Mouse (Mus musculus): ENCODE measurements around the gene Plpp6. TPM values are rescaled to one million over a fixed set of nuclear protein-coding genes. Genes with fewer than 3 reads are reported as not detected.

The Plpp6 gene
- polyA plus RNA-seq (2012; ENCODE audit: insufficient read depth, insufficient read length, missing spikeins), result 22.9 and 32.4 TPM in 2 replicates

DNA sequence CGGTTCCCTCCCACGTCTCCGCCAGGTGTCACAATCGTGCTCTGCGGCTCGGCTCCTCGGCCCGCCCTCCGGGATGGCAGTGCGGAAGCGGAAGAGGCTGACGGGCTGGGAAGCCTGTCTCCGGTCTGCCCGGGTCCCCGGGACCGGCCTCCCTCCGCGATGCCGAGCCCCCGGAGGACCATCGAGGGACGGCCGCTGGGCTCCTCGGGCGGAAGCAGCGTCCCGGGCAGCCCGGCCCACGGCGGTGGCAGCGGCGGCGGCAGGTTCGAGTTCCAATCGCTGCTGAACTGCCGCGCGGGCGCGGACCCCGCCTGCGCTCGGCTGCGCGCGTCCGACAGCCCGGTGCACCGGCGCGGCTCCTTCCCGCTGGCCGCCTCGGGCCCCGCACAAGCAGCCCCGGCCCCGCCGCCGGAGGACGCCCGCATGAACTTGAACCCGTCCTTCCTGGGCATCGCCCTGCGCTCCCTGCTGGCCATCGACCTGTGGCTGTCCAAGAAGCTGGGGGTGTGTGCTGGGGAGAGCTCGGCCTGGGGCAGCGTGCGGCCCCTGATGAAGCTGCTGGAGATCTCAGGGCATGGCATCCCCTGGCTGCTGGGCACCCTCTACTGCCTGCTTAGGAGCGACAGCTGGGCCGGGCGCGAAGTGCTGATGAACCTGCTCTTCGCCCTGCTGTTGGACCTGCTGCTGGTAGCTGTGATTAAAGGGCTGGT lies at the start of gene Plpp6:
TSS of gene Plpp6 (plus strand) at position 112 of the 710 bp plus-strand sequence.
- H3K4me3 ChIP-seq (ENCODE audit: insufficient read depth, low read depth, low read length), result peak within 1 kb of the TSS; percentile 95
- peak within 1 kb of the TSS; percentile 94 for H3K27ac ChIP-seq (replicated peaks; ENCODE audit: low read depth, low read length)
- H3K4me1 ChIP-seq (ENCODE audit: control insufficient read depth, insufficient read depth, insufficient read length, low read length), result peaks cover 9% of the 10 kb centered on the region

DNA sequence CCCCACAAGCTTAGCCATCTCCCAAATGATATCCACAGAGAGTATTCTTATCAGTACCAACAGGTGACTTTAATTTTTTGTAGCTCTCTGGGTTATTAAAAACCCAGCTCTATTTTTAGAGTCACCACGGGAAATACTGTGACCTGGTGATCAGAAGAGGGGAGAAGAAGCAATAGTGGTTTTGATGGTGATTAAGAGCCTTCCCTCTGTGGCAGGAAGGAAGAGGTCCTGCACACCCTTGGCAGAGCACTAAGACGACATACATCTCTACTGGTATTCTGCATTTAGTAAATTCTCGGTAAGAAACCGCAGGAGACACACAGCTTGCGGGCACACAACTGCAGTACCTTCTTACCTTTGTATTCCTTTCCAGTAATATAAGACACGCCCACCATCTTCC lies 49.2 kb upstream of the Plpp6 start:
- peaks cover 16% of the 10 kb centered on the region for H3K4me1 ChIP-seq (ENCODE audit: control insufficient read depth, insufficient read depth, insufficient read length, low read length)
- 0 out of 2 replicates have a peak overlapping the region, but pooled peaks have one; percentile 93 for H3K27ac ChIP-seq (replicated peaks; ENCODE audit: low read depth, low read length)

DNA sequence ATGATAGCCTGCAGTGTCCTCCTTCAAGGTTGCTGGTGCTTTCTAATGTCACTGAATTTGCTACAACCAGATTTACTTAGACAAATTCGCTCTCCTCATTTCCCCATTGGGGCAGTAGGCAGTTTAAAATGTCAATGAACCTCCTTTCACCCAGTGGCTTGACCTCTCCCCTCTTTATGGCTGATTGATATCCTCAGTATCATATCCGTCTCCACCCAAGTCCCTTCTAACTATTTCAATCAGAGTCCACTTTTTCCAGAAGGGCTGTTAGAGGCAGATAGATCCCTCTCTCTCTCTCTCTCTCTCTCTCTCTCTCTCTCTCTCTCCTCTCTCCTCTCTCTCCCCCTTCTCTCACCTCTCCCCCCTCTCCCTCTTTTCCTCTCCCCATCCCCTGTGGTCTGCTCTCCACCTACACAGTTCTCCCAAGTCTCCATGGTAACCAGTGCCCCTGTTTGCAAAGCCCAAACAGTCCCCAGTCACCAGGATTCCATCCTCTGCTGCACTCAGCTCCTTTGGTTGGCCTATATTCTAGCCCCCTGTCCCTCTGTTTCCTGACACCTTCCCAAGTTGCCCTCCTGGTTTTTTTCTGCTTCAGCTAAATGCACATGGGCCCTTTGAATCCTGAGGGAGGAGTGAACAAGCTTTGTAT lies 48.0 kb upstream of the Plpp6 start:
- H3K27ac ChIP-seq (replicated peaks; ENCODE audit: low read depth, low read length), result peak overlapping the region; percentile 93
- H3K4me1 ChIP-seq (ENCODE audit: control insufficient read depth, insufficient read depth, insufficient read length, low read length), result peaks cover 16% of the 10 kb centered on the region
- no peak overlapping the region for H3K4me3 ChIP-seq (ENCODE audit: insufficient read depth, low read depth, low read length)

More for the DNA sequence above, 49.2 kb upstream of the Plpp6 start:
- H3K4me3 ChIP-seq (ENCODE audit: insufficient read depth, low read depth, low read length), result no peak overlapping the region

DNA sequence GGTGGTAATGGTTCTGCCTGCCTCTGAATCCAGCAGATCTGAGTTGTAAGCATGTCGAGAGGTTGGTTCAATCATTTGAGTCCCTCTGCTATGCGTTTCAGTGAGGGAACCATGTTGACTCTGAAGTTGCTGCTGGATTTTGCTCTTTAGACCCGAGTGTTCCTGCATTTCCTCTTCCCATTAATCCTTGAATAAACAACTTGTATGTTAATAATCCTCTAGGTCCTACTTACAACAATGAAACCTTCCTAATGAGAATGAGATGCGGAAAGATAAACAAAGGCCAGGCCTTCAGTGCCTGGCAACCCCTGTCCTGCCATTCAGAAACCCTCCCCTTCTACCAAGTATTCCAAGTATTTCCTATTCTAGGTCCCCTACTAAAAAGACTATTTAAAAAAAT lies 47.3 kb upstream of the Plpp6 start:
- Histone ChIP-seq H3K4me3 (ENCODE audit: insufficient read depth, low read depth, low read length) (no peak overlapping the region), H3K4me1 (ENCODE audit: control insufficient read depth, insufficient read depth, insufficient read length, low read length) (peaks cover 16% of the 10 kb centered on the region), H3K27ac (replicated peaks; ENCODE audit: low read depth, low read length) (peak overlapping the region; percentile 94)

DNA sequence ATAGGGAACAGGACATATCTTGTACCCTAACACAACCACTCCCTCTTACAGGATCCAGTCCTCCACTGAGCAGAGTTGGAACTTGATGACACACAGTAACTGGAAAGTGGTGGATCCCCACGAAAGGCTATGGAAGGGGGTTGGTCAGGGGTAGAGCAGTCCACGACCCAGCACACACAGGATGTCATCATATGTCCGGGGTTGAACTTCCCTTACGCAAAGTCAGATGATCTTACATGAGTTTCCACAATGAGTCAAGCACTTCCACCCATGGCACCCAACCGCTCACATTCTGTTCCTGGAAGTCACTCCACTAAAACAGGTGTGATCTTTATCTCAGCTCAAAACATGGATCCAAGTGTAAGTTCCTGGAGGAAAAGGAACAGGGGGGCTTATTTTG lies 45.9 kb upstream of the Plpp6 start:
- Histone ChIP-seq H3K4me3 (ENCODE audit: insufficient read depth, low read depth, low read length) (no peak overlapping the region), H3K27ac (replicated peaks; ENCODE audit: low read depth, low read length) (peak overlapping the region; percentile 95), H3K4me1 (ENCODE audit: control insufficient read depth, insufficient read depth, insufficient read length, low read length) (peaks cover 16% of the 10 kb centered on the region)

DNA sequence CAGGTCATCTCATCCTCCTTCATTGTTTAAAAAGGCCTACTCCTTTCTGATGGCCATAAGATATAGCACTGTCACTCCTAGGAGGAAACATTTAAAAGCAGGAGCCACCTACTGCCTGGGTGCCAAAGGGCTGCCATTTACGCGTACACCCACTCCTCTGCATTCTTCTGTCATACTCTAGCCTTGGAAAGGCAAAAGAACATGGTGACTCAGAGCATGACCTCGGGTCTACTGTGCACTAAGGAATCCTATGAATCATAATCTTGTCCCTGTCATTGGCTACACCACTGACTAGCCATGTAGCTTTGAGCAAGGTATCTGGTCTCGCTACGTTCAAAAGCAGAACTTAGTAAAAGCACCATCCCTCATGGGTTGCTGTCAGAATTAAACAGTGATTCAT lies 37.4 kb upstream of the Plpp6 start:
- no peak overlapping the region for H3K27ac ChIP-seq (replicated peaks; ENCODE audit: low read depth, low read length)
- H3K4me1 ChIP-seq (ENCODE audit: control insufficient read depth, insufficient read depth, insufficient read length, low read length), result no peaks in the 10 kb centered on the region

DNA sequence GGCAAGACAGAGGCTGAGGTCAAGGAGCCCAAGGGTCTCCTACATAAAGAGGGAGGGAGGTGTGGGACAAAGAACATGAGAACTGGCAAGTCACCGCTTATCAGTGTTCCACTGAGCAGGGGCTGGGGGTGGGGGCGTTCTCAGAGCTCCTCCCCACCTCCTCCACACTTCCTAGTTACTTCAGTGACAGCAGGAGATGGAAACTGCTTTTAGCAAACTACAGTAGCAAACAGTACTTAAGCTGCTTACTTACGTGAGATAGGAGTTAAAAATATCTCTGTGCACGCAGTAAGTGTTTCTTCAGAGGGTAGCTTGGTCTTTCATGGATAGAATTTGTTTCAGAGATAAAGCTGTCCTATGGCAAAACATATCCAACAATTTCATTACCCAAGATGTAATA lies 36.4 kb upstream of the Plpp6 start:
- Histone ChIP-seq H3K4me1 (ENCODE audit: control insufficient read depth, insufficient read depth, insufficient read length, low read length) (no peaks in the 10 kb centered on the region), H3K27ac (replicated peaks; ENCODE audit: low read depth, low read length) (no peak overlapping the region), H3K4me3 (ENCODE audit: insufficient read depth, low read depth, low read length) (no peak overlapping the region)

More for the DNA sequence above, 37.4 kb upstream of the Plpp6 start:
- H3K4me3 ChIP-seq (ENCODE audit: insufficient read depth, low read depth, low read length), result no peak overlapping the region

DNA sequence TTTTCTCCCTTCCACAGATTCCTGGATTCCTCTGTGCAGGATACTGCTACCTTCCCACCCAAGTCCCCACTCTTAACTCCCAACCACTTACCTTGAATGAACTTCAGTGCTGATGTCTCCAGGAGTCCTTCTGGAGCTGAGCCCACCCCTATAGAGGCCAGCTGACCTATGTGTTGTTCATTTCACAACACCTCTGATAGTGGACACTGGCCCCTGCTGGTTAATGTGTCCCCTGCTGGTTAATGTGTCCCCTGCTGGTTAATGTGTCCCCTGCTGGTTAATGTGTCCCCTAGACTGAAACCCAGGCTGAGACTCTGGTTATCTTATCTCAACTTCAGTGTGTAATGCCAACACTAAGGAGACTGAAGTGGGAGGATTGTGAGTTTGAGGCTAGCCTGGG lies 34.7 kb upstream of the Plpp6 start:
- H3K4me3 ChIP-seq (ENCODE audit: insufficient read depth, low read depth, low read length), result no peak overlapping the region
- no peak overlapping the region for H3K27ac ChIP-seq (replicated peaks; ENCODE audit: low read depth, low read length)
- no peaks in the 10 kb centered on the region for H3K4me1 ChIP-seq (ENCODE audit: control insufficient read depth, insufficient read depth, insufficient read length, low read length)

DNA sequence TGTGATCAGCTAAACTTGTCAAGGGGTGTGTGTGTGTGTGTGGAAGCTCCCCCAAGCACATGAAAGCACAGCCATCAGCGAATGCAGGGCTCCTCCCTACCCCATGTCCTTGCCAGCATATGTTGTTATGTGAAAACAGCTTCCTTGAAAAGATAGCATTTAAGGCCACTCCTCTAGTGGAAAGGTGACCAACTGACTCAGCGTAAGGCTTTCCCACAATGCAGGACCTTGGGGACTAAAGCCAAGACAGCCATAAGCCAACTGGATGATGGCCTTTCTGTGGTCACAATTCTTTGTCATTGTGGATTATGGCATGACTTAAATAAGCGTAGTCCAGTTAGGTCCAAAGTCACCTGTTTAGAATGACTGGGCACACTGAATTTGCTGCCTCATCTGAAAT lies 28.9 kb upstream of the Plpp6 start:
- H3K4me3 ChIP-seq (ENCODE audit: insufficient read depth, low read depth, low read length), result no peak overlapping the region
- H3K27ac ChIP-seq (replicated peaks; ENCODE audit: low read depth, low read length), result no peak overlapping the region
- H3K4me1 ChIP-seq (ENCODE audit: control insufficient read depth, insufficient read depth, insufficient read length, low read length), result no peaks in the 10 kb centered on the region

DNA sequence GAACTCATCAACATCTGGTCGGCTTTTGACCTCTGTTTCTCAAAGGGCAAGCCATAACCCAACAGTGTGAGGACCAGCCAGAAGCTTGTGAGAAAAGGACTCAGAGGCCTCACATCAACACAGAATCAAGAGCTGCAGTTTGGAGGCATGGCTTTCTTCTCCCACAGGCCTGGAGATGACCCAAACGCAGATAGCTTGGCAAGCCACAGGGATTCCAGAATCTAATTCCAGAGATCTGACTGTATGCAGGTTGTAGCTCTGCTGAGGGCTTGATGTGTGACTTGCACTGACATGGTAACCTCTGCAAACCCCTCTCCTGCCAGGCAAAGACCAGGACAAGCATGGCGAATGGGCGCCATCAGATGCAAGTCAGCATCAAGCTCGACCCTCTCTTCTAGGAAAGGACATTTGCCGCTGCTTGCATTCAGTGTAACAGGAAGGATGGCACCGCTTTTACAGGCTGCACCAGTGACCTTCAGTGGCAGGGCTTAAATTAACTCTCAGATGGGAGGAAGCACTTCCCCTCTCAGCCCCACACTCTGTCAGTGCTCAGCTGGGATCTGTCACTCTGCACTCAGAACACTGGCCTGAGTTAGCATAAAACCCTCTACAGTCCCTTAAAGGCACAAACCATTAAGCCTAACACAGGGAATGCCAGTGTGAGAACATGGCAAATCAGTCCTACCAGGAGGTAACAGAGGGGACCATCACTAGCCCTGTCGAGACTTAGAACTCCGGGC lies 23.4 kb upstream of the Plpp6 start:
- no peaks in the 10 kb centered on the region for H3K4me1 ChIP-seq (ENCODE audit: control insufficient read depth, insufficient read depth, insufficient read length, low read length)
- H3K27ac ChIP-seq (replicated peaks; ENCODE audit: low read depth, low read length), result no peak overlapping the region
- no peak overlapping the region for H3K4me3 ChIP-seq (ENCODE audit: insufficient read depth, low read depth, low read length)

DNA sequence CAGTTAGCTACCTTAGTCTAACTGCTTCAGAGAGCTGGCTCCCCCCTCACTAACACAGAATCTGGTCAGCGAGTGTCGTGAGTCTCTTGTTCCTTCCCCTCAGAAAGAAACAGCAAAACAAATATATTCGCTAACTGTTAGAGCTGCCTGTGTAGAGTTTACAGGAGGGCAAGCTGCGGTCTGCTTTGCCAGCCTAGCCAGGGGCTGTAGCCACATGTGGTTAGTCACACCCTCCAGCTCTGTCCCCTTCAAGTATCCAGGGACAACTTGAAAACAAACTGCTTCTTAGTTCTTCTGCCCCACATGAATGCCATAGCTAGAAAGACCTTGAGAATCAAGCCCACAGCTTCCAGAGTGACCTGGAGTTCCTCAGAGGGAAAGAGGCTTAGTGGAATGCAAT lies 22.5 kb upstream of the Plpp6 start:
- H3K4me1 ChIP-seq (ENCODE audit: control insufficient read depth, insufficient read depth, insufficient read length, low read length), result no peaks in the 10 kb centered on the region
- H3K27ac ChIP-seq (replicated peaks; ENCODE audit: low read depth, low read length), result no peak overlapping the region
- H3K4me3 ChIP-seq (ENCODE audit: insufficient read depth, low read depth, low read length), result no peak overlapping the region

DNA sequence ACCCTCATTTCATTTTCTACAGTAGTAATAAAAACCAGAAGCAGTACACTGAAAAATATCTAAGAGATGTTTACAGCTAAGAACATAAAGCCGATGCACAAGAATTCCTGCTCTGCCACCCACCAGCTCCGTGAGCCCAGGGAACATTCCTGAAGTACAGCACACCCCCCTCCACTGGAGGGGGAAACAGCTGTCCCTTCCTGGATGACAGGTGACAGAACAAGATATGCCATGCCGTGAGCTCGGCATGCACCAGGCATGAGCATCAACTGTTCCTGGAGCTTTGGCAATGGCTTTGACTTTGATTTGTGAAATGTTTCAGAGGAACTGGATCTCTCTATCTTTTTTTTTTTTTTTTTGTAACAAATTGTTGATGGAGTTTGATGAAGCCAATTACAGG lies 17.0 kb upstream of the Plpp6 start:
- no peak overlapping the region for H3K4me3 ChIP-seq (ENCODE audit: insufficient read depth, low read depth, low read length)
- no peaks in the 10 kb centered on the region for H3K4me1 ChIP-seq (ENCODE audit: control insufficient read depth, insufficient read depth, insufficient read length, low read length)
- no peak overlapping the region for H3K27ac ChIP-seq (replicated peaks; ENCODE audit: low read depth, low read length)

DNA sequence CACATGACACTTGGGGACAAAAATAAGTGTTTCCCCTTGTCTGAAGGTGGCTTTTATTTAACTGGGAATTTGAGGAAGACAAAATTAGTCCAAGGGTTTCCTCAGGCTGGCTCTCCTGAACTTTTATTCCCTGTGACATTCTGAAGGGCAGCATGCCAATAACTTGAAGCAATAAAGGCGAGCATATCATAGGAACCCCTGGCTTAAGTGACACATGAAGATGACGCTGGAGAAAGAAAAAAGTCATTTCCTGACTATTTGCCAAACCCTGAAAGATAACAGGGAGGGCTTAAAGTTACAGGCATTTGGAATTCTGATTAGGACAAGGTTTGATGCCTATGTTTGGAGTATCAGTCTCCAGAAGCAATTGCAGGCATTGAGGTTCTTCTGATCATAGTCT lies 16.4 kb upstream of the Plpp6 start:
- H3K27ac ChIP-seq (replicated peaks; ENCODE audit: low read depth, low read length), result no peak overlapping the region
- no peaks in the 10 kb centered on the region for H3K4me1 ChIP-seq (ENCODE audit: control insufficient read depth, insufficient read depth, insufficient read length, low read length)
- H3K4me3 ChIP-seq (ENCODE audit: insufficient read depth, low read depth, low read length), result no peak overlapping the region

DNA sequence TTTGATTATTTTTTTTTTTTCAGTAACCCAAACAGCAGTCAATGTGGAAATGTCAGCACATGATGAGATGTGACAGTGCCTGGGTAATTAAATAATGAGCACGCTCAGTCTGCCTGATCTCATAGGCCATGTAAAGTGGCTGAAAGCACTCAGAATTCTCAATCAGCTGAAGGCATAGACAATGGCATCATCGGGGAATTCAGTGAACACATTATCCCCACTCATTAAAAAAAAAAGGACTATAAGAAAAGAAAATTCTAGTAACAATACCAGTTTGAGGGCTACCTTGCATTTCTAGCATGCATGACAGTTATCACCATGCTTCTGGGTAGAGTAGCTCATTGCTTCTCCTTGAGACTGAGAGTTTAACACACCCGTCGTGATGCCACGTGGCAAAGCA lies 12.5 kb upstream of the Plpp6 start:
- H3K4me3 ChIP-seq (ENCODE audit: insufficient read depth, low read depth, low read length), result no peak overlapping the region
- H3K4me1 ChIP-seq (ENCODE audit: control insufficient read depth, insufficient read depth, insufficient read length, low read length), result no peaks in the 10 kb centered on the region
- no peak overlapping the region for H3K27ac ChIP-seq (replicated peaks; ENCODE audit: low read depth, low read length)

DNA sequence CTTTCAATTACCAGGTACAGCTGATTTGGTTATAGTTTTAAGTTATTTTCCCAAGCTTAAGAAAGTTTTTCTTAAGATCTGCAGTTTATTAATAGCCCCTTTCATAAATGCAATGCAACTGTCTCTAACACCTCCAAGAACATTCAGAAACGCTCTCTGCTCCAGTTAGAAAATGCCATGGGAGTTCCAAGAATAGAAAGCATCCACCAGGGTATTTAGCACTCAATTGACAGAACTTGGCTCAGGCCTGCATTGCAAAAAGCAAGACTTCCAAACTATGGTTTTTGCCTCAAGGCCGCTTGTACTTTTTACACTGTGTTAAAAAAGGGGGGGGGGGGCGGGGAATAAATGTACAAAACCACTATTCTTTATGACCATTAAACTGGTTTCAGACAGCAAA lies 640 bp upstream of the Plpp6 start:
- Histone ChIP-seq H3K4me3 (ENCODE audit: insufficient read depth, low read depth, low read length) (peak overlapping the region; percentile 95), H3K27ac (replicated peaks; ENCODE audit: low read depth, low read length) (peak overlapping the region; percentile 94), H3K4me1 (ENCODE audit: control insufficient read depth, insufficient read depth, insufficient read length, low read length) (peaks cover 9% of the 10 kb centered on the region)
